Mouse (Mus musculus) naive thymus-derived CD4-positive, alpha-beta T cell, adult 2 months (primary cell): ENCODE results near the gene Rnf121.

ENCODE experiments used
- DNase-seq: peaks from one replicate; pipeline ENCODE4 v3.0.0-alpha.2; 2011; ENCODE audit warnings: low read depth

The Rnf121 gene

GRCm38 (mm10) chr7:102065046-102065891 is at the start of gene Rnf121, which contains the start of the genes Xndc1 and Xntrpc:
TSS of gene Rnf121 (minus strand) at chr7:102065469.
TSS of gene Xndc1 (plus strand) at chr7:102065511.
TSS of gene Xntrpc (plus strand) at chr7:102065713.
- DNase-seq: peak; percentile 92

- DNase-seq: no peak
These were observed 48.0 kb upstream of the Rnf121 start for GRCm38 (mm10) chr7:102113151-102113729.

- no peak for DNase-seq
These were observed 44.5 kb upstream of the Rnf121 start for GRCm38 (mm10) chr7:102109746-102110145.

GRCm38 (mm10) chr7:102109171-102109570 is 43.9 kb upstream of the Rnf121 start, which contains the start of gene Art5:
TSS of gene Art5 (minus strand) at chr7:102109489.
- no peak for DNase-seq

- DNase-seq: no peak
These were observed 42.9 kb upstream of the Rnf121 start for GRCm38 (mm10) chr7:102108206-102108605.

- peak; percentile 26 for DNase-seq
These were observed 41.5 kb upstream of the Rnf121 start for GRCm38 (mm10) chr7:102106700-102107141.

- DNase-seq: no peak
These were observed 38.9 kb upstream of the Rnf121 start for GRCm38 (mm10) chr7:102104126-102104525.

GRCm38 (mm10) chr7:102103555-102103954 is 38.3 kb upstream of the Rnf121 start:
- DNase-seq: no peak

GRCm38 (mm10) chr7:102102696-102103095 is 37.4 kb upstream of the Rnf121 start:
- no peak for DNase-seq

GRCm38 (mm10) chr7:102102241-102102640 is 37.0 kb upstream of the Rnf121 start:
- DNase-seq: no peak

- DNase-seq: no peak
These were observed 36.2 kb upstream of the Rnf121 start, which contains the start of gene Art1 for GRCm38 (mm10) chr7:102101487-102101886. TSS of gene Art1 (plus strand) at chr7:102101743.

- no peak for DNase-seq
These were observed 35.6 kb upstream of the Rnf121 start for GRCm38 (mm10) chr7:102100868-102101267.

- DNase-seq: peak; percentile 78
These were observed 34.7 kb upstream of the Rnf121 start for GRCm38 (mm10) chr7:102099760-102100661.

GRCm38 (mm10) chr7:102087336-102087735 is 22.1 kb upstream of the Rnf121 start:
- DNase-seq: no peak

GRCm38 (mm10) chr7:102084041-102084696 is 18.9 kb upstream of the Rnf121 start:
- no peak for DNase-seq

GRCm38 (mm10) chr7:102082816-102083215 is 17.5 kb upstream of the Rnf121 start, which contains the start of gene Trpc2:
TSS of gene Trpc2 (plus strand) at chr7:102083116.
- DNase-seq: no peak

GRCm38 (mm10) chr7:102081784-102082183 is 16.5 kb upstream of the Rnf121 start:
- DNase-seq: no peak

GRCm38 (mm10) chr7:102080311-102080710 is 15.0 kb upstream of the Rnf121 start:
- no peak for DNase-seq

GRCm38 (mm10) chr7:102078517-102078916 is 13.2 kb upstream of the Rnf121 start:
- DNase-seq: peak; percentile 62

GRCm38 (mm10) chr7:102076714-102077296 is 11.5 kb upstream of the Rnf121 start:
- peak; percentile 71 for DNase-seq

GRCm38 (mm10) chr7:102066363-102066762 is 1.1 kb upstream of the Rnf121 start:
- DNase-seq: no peak
